Mouse (Mus musculus) frontal cortex, adult (tissue): ENCODE measurements around the gene Mgst2.

ENCODE experiments used
- ATAC-seq: cut with Nextera tagmentation; 2 replicates; pipeline ENCODE4 v1.9.2; 2017; ENCODE audit warnings: mild to moderate bottlenecking, moderate library complexity, mixed read lengths; ENCODE audit not compliant: low TSS enrichment

Gene Mgst2

GRCm38 (mm10) chr3:51660060-51660459 is at the start of gene Mgst2:
Mgst2 (plus strand) TSS chr3:51660360.
- no peak for ATAC-seq

DNA sequence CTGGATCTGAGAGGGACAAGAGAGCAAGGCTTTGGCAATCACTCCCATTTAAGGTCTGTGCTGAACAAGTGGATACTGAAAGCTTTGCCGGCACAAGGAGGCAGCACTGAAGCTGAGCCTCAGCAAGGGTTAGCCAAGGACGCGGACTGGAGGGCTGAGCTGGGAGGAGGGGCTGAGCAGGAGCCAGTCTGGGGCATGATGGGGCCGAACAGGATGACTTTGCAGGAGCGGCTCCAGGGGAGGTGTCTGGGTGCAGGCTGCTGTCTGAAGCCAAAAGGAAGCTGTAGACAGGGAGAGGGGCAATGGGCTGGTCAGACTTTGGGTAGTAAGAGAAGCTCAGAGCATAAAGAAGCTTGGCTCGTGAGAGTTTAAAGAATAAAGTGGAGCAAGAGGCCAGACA is 48.2 kb upstream of the Mgst2 start:
- ATAC-seq = peak; percentile 88

DNA sequence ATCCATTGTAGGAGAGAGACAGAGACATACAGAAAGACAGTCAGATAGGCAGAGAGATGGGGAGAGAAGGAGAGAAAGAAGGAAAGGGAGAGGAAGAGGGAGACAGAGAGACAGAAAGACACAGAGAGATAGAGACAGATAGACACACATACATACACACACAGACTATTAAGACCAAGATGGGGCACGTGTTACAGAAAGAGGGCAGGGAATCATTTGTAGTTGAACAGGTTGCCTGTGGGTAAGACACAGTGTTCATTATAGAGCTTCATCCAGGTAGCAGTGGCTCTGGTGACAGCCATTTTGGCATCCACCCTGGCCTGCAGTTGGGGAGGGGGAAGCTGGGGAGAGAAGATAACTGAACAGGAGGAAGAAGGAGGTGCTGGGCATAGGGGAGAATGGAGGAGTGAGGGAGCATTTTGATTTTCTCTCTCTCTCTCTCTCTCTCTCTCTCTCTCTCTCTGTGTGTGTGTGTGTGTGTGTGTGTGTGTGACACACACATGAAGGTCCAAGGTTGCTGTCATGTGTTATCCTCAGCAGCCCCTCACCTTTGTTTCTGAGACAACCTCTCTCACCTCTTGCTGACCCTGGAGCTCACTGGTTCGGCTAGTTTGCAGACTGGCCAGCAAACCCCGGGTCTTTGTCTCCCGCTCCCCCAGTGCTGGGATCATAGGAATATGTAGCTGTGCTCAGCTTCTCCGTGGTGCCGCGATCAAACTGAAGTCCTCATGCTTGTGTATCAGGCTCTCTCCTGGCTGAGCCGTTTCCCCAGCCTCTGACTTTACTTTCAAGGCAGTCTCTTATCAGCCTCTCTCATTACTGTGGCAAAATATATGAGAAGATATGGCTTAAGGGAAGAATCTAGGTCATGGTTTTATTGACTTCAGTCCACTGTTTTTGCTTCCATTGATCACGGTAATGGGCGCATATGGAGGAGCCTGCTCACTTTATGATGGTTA is 47.5 kb upstream of the Mgst2 start:
- ATAC-seq = no peak

GRCm38 (mm10) chr3:51614278-51614677 is 45.9 kb upstream of the Mgst2 start:
- no peak for ATAC-seq

- ATAC-seq = no peak
Measured at GRCm38 (mm10) chr3:51623956-51624355, 36.2 kb upstream of the Mgst2 start.

- no peak for ATAC-seq
Measured at GRCm38 (mm10) chr3:51627741-51628140, 32.4 kb upstream of the Mgst2 start.

GRCm38 (mm10) chr3:51628977-51629376 is 31.2 kb upstream of the Mgst2 start:
- ATAC-seq = no peak

DNA sequence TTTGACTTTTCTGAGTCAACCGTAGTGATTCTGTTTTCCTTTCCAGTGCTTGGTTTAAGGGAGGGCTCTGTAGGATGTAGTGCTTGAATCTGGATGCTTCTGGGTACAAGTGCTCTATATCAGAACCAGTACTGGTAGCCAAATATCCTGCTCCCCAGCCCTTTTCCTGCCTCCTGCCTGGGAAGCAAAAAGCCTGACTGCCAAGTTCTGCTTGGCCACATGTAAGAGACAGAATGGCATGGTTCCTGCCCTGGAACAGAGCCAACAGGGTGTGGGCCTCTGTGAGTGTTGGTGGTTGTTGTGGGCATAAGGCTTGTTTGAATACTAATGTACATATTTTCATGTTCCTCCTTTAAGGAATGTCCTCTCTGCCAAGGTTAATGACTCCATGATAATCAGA is 29.4 kb upstream of the Mgst2 start:
- no peak for ATAC-seq

DNA sequence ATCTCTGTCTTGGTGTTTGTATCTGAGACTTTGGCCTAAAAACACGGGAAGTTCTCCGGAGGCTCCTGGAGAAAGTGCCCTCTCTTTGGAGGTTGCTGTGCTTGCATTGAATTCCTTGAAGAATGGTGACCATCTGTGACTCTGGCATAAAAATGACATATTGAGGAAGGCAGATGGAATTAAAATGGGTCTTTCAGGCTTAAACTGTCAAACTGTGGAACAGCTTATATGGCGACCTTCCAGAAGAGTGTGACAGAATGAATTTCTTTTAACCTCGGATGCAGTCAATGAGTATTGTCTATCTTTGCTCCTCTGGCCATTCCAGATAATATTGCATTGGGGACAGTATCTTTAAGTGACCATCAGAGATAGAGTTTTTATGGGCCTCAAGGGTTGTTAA is 28.2 kb upstream of the Mgst2 start:
- no peak for ATAC-seq

DNA sequence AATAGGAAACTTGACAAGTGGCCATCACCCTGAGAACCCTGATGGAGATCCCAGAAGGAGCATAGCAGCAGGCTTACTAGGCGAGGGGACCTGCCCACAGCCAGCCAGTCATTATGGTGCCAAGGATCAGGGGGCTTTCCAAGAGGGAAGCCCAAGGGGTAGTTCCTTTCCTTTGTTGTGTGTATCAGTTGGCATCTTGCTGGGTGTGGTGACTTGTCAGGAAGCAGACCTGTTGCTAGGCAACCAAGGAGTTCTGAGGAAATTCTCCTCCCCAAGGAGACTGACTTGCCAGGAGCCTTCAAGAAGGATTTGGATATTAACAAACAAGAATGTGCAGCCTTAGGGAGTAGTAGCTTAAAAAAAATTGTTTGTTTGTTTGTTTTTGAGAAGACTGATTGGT is 25.7 kb upstream of the Mgst2 start:
- ATAC-seq = no peak

GRCm38 (mm10) chr3:51635960-51636359 is 24.2 kb upstream of the Mgst2 start:
- ATAC-seq = no peak

- no peak for ATAC-seq
Measured at GRCm38 (mm10) chr3:51636700-51637099, 23.5 kb upstream of the Mgst2 start.

DNA sequence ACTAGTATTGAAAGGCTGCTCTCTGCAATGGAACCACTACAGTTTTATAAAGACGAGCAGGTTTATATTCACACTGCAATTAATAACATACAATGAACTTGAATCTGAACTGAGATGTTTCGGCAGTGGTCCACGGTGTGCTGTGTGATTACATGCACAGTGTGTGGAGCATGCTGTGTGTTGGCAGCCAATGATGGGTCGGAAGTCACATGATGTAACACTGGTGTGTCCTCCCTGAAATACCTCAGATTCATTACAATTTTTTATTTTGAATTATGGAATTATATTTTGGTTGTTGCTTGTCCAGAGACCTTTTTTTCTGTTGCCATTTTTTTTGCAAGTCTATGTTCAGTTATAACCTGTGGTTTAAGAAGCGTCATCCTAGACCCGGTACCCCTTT is 22.8 kb upstream of the Mgst2 start:
- ATAC-seq = no peak

DNA sequence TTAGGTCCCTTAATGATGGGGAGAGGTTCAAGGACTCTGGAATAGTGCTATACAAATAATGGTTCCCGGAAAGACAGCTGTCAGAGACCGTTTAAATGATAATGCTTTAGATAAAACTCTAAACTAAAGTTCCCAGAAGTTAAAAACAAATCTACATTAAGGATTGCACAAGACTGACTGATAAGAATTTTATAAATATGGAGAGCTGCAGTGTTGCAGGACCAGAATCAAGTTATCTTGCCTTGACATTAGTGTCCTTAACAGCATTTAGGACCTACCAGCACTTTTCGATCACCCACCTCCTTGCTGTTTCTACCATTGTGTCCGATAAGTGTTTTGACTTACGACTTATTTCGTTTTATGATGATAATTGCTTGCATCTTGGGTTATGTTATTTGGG is 21.9 kb upstream of the Mgst2 start:
- ATAC-seq = no peak

DNA sequence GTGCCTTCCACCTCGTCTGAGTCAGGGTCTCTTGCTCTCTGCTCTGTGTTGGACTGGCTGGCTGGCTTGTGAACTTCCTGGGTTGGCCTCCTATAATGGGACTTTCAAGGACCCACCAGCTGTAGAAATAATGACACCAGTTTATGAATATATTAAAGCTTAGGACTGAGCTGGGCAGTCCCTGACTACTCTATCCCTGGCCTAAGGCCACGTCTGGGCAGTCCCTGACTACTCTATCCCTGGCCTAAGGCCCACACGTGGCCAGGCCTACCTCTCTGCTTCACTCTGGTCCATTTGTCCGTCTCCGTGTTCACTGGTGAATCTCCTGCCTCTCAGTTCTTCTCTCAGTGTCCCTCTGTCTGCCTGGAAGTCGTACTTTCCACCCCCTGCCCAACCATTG is 14.7 kb upstream of the Mgst2 start:
- no peak for ATAC-seq

- no peak for ATAC-seq
Measured at GRCm38 (mm10) chr3:51646301-51646700, 13.9 kb upstream of the Mgst2 start.

DNA sequence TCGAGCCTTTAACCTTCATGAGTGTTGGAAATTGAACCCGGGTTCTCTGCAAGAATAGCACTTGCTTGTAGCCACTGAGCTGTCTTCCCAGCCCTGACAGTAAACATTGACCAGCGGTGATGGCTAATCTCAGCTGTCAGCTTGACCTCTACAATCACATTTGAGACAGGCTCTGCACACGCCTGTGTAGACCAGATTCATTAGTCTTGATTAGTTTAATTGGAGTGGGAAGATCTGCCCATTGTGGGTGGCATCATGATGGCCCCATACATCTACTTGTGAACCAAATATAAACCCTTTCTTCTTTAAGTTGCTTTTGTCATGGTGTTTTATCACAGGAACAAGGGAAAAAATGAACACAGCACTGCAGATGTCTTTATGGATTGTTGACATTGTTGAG is 12.8 kb upstream of the Mgst2 start:
- ATAC-seq = no peak

GRCm38 (mm10) chr3:51648037-51648664 is 12.0 kb upstream of the Mgst2 start:
- ATAC-seq = peak; percentile 89

- ATAC-seq = no peak
Measured at GRCm38 (mm10) chr3:51649426-51649825, 10.7 kb upstream of the Mgst2 start.

DNA sequence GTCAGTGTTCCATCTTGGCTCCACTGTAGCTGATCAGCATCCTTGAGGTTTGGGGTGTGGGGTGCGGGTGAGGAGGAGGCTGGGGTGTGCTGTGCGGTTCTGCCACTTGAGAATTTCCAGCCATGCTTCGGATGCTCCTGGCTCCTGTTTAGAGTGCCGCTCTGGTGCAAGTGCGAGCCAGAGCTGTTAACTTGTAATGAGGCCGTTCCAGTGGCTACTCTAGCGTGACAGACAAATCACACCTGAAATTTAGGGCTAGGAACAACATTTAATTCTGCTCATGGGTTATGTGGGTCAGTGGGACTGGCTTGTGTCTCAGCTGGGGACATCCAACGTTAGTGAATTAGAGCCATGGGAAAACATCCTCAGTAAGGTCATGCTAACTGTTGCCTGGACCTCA is 10.2 kb upstream of the Mgst2 start:
- ATAC-seq = no peak

- no peak for ATAC-seq
Measured at GRCm38 (mm10) chr3:51651149-51651548, 9.0 kb upstream of the Mgst2 start.

- peak; percentile 66 for ATAC-seq
Measured at GRCm38 (mm10) chr3:51652292-51652691, 7.9 kb upstream of the Mgst2 start.

GRCm38 (mm10) chr3:51652701-51653100 is 7.5 kb upstream of the Mgst2 start:
- ATAC-seq = no peak
